Mouse (Mus musculus): Measurements from ENCODE around the gene D630045J12Rik.

D630045J12Rik gene

GRCm38 (mm10) chr6:38134806-38135559 lies 118.8 kb downstream of the D630045J12Rik start:
- DNase-seq (ENCODE audit: low spot score in 2 of 2) = peak; percentile 75 to 80

- DNase-seq (ENCODE audit: low spot score in 2 of 2) = no peak
Measured at GRCm38 (mm10) chr6:38131801-38132231, 122.0 kb downstream of the D630045J12Rik start.

- no peak for DNase-seq (ENCODE audit: low spot score in 2 of 2)
Measured at GRCm38 (mm10) chr6:38129883-38130282, 123.9 kb downstream of the D630045J12Rik start.

- no peak for DNase-seq (ENCODE audit: low spot score in 2 of 2)
Measured at GRCm38 (mm10) chr6:38128115-38128514, 125.7 kb downstream of the D630045J12Rik start.

- DNase-seq (ENCODE audit: low spot score in 2 of 2) = no peak
Measured at GRCm38 (mm10) chr6:38125462-38125861, 128.3 kb downstream of the D630045J12Rik start.

GRCm38 (mm10) chr6:38124882-38125281 lies 128.9 kb downstream of the D630045J12Rik start:
- DNase-seq (ENCODE audit: low spot score in 2 of 2) = no peak

- DNase-seq (ENCODE audit: low spot score in 2 of 2) = no peak
Measured at GRCm38 (mm10) chr6:38124207-38124835, 129.5 kb downstream of the D630045J12Rik start, which contains the start of gene Atp6v0a4. TSS of gene Atp6v0a4 (minus strand) at chr6:38124586.

- no peak for DNase-seq (ENCODE audit: low spot score in 2 of 2)
Measured at GRCm38 (mm10) chr6:38123471-38124206, 130.2 kb downstream of the D630045J12Rik start.

GRCm38 (mm10) chr6:38122791-38123190 lies 131.0 kb downstream of the D630045J12Rik start:
- DNase-seq (ENCODE audit: low spot score in 2 of 2) = no peak

- DNase-seq (ENCODE audit: low spot score in 2 of 2) = no peak
Measured at GRCm38 (mm10) chr6:38121843-38122242, 132.0 kb downstream of the D630045J12Rik start.

GRCm38 (mm10) chr6:38120681-38121371 lies 133.0 kb downstream of the D630045J12Rik start:
- DNase-seq (ENCODE audit: low spot score in 2 of 2) = no peak

GRCm38 (mm10) chr6:38118341-38118740 lies 135.5 kb downstream of the D630045J12Rik start:
- no peak for DNase-seq (ENCODE audit: low spot score in 2 of 2)

- DNase-seq (ENCODE audit: low spot score in 2 of 2) = peak; percentile 35 to 55
Measured at GRCm38 (mm10) chr6:38116107-38116770, 137.6 kb downstream of the D630045J12Rik start.

GRCm38 (mm10) chr6:38110859-38111258 lies 142.9 kb downstream of the D630045J12Rik start:
- no peak for DNase-seq (ENCODE audit: low spot score in 2 of 2)

- no peak for DNase-seq (ENCODE audit: low spot score in 2 of 2)
Measured at GRCm38 (mm10) chr6:38109871-38110270, 143.9 kb downstream of the D630045J12Rik start.

GRCm38 (mm10) chr6:38109160-38109795 lies 144.5 kb downstream of the D630045J12Rik start, which contains the start of gene Tmem213:
TSS of gene Tmem213 (plus strand) at chr6:38109255.
- DNase-seq (ENCODE audit: low spot score in 2 of 2) = no peak

GRCm38 (mm10) chr6:38108449-38108848 lies 145.4 kb downstream of the D630045J12Rik start:
- no peak for DNase-seq (ENCODE audit: low spot score in 2 of 2)

- no peak for DNase-seq (ENCODE audit: low spot score in 2 of 2)
Measured at GRCm38 (mm10) chr6:38105924-38106323, 147.9 kb downstream of the D630045J12Rik start.

GRCm38 (mm10) chr6:38103775-38104174 lies 150.0 kb downstream of the D630045J12Rik start:
- no peak for DNase-seq (ENCODE audit: low spot score in 2 of 2)

- DNase-seq (ENCODE audit: low spot score in 2 of 2) = no peak
Measured at GRCm38 (mm10) chr6:38102216-38102795, 151.5 kb downstream of the D630045J12Rik start.

All from frontal cortex, postnatal 36 days (tissue).